Mouse (Mus musculus): Measurements from ENCODE around the gene Mast1. TPM values are rescaled to one million over a fixed set of nuclear protein-coding genes. Genes with fewer than 3 reads are reported as not detected.

Gene Mast1
- total and polyA plus RNA-seq, 3 experiments: 0.21 to 0.34 TPM; not detected in 1

DNA sequence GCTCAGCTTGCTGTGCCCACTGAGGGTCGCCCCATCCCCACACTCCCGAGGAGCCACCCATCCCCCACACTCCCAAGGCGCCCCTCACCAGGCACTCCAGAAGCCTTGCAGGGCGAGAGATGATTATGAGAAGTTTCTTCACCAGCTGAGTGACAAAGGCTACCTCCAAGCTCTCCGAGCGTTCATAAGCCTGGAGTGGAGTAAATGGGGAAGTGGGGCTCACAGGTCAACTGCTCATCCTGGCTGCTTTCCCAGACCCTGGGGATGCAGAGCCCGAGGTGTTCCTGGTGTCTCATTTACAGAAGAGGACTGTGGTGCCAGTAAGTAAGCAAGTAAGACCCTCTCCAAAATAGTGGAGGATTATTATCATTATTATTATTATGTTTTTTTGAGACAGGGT, 11.6 kb downstream of the Mast1 start:
- in situ Hi-C loops (cut with MboI; ENCODE audit: low pct_ligation_motif_present, low pct_unique_long_range_greater_than_20kb, low sequenced_read_pairs): no loop called here
- H3K27ac ChIP-seq (ENCODE audit: insufficient read depth, low read depth): no peak overlapping the region

GRCm38 (mm10) chr8:84921596-84921995, 15.6 kb downstream of the Mast1 start:
- Histone ChIP-seq H3K9me3 (replicated peaks; ENCODE audit: low read length) (no peaks in the 10 kb centered on the region), H3K79me2 (replicated peaks; ENCODE audit: control insufficient read depth, extremely low read depth, insufficient read depth, poor library complexity, severe bottlenecking) (no peaks in the 10 kb centered on the region), H3K27me3 (replicated peaks) (peaks cover 2% of the 10 kb centered on the region), H3K36me3 (replicated peaks in 1 of 2; ENCODE audit: control insufficient read depth in 1 of 2, insufficient read depth in 1 of 2, low read length in 1 of 2) (peaks cover 0 to 6% of the 10 kb centered on the region in 2 experiments), H3K4me2 (ENCODE audit: insufficient read depth, low read depth, poor library complexity, severe bottlenecking) (no peak overlapping the region), H3K27ac (ENCODE audit: insufficient read depth, low read depth) (no peak overlapping the region), H3K4me3 (replicated peaks in 1 of 3; ENCODE audit: low read depth in 2 of 3, low read length in 2 of 3, poor library complexity in 1 of 3) (no peak overlapping the region), H3K9ac (ENCODE audit: insufficient read depth, low read depth) (no peak overlapping the region), H3K4me1 (ENCODE audit: control insufficient read depth in 1 of 2, insufficient read depth in 2 of 2) (peaks cover 0 to 3% of the 10 kb centered on the region in 2 experiments; a peak in 1 of 4 replicates)
- no peak for TF ChIP-seq USF1 (IDR thresholded peaks at IDR 0.05; ENCODE audit: low read depth, low read length)
- no peak for TF ChIP-seq TCF12 (IDR thresholded peaks at IDR 0.05; ENCODE audit: low read depth, low read length)
- TF ChIP-seq ZNF384 (IDR thresholded peaks at IDR 0.05; ENCODE audit: low read depth, low read length): no peak
- TF ChIP-seq TBP (conservative IDR thresholded peaks at IDR 0.05; ENCODE audit: low read depth, low read length): no peak
- no peak for TF ChIP-seq KAT2A (IDR thresholded peaks at IDR 0.05; ENCODE audit: insufficient replicate concordance, low read length)
- TF ChIP-seq CHD1 (IDR thresholded peaks at IDR 0.05; ENCODE audit: low read depth, low read length): no peak
- no peak for TF ChIP-seq NRF1 (IDR thresholded peaks at IDR 0.05; ENCODE audit: low read depth, low read length)
- dilution Hi-C loops (cut with MboI; ENCODE audit: extremely low pct_ligation_motif_present, extremely low pct_unique_long_range_greater_than_20kb, low sequenced_read_pairs) (no loop called here), in situ Hi-C loops (cut with MboI; ENCODE audit: low pct_ligation_motif_present, low pct_unique_long_range_greater_than_20kb, low sequenced_read_pairs) (no loop called here)
- DNase-seq (ENCODE audit: extremely low read depth): no peak

More for the DNA sequence above, 11.6 kb downstream of the Mast1 start:
- no peak for TF ChIP-seq CHD1 (IDR thresholded peaks at IDR 0.05; ENCODE audit: low read depth, low read length)
- TF ChIP-seq ZC3H11A (IDR thresholded peaks at IDR 0.05; ENCODE audit: low read depth, low read length): no peak
- Histone ChIP-seq H3K79me2 (replicated peaks; ENCODE audit: control insufficient read depth, extremely low read depth, insufficient read depth, poor library complexity, severe bottlenecking) (no peaks in the 10 kb centered on the region), H3K9ac (ENCODE audit: insufficient read depth, low read depth) (no peak overlapping the region), H3K9me3 (replicated peaks; ENCODE audit: low read length) (no peaks in the 10 kb centered on the region), H3K4me3 (replicated peaks in 1 of 3; ENCODE audit: low read depth in 2 of 3, low read length in 2 of 3, poor library complexity in 1 of 3) (no peak overlapping the region), H3K4me2 (ENCODE audit: insufficient read depth, low read depth, poor library complexity, severe bottlenecking) (no peak overlapping the region), H3K36me3 (replicated peaks in 1 of 2; ENCODE audit: control insufficient read depth in 1 of 2, insufficient read depth in 1 of 2, low read length in 1 of 2) (peaks cover 0 to 2% of the 10 kb centered on the region in 2 experiments), H3K27me3 (replicated peaks) (peaks cover 21% of the 10 kb centered on the region), H3K4me1 (ENCODE audit: control insufficient read depth in 1 of 2, insufficient read depth in 2 of 2) (peaks cover 5 to 6% of the 10 kb centered on the region in 2 experiments; a peak in 3 of 4 replicates)
- dilution Hi-C loops (cut with MboI; ENCODE audit: extremely low pct_ligation_motif_present, extremely low pct_unique_long_range_greater_than_20kb, low sequenced_read_pairs): no loop called here
- no peak for DNase-seq (ENCODE audit: extremely low read depth)

DNA sequence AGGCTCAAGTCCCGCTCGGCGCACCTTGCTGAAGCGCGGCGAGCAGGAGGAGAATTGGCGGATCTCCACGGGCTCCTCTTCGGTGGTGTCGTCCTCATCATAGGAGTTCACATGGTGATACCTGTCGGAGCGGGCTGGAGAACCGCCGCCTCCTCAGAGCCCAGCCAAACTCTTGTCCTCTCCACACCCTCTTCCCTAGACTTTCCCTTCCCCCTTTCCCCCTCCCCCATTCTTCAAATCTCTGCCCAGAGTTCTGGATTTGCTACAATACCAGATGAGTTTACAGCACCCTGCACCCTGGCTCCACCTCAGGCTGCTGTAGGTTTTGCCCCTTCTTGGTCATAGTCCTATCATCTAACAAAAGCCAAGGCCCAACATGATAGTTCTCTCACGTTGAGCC, 18.5 kb downstream of the Mast1 start:
- no peak for TF ChIP-seq JUND (conservative IDR thresholded peaks at IDR 0.05; ENCODE audit: low read depth, low read length)
- TF ChIP-seq CHD2 (IDR thresholded peaks at IDR 0.05; ENCODE audit: low read length): no peak
- TF ChIP-seq KAT2A (IDR thresholded peaks at IDR 0.05; ENCODE audit: insufficient replicate concordance, low read length): no peak
- no peak for TF ChIP-seq MEF2A (IDR thresholded peaks at IDR 0.05; ENCODE audit: borderline replicate concordance, low read depth, low read length)
- TF ChIP-seq E2F4 (IDR thresholded peaks at IDR 0.05; ENCODE audit: insufficient replicate concordance, low read depth, low read length): no peak
- TF ChIP-seq SIN3A (IDR thresholded peaks at IDR 0.05; ENCODE audit: low read length): no peak
- TF ChIP-seq CTCF (conservative IDR thresholded peaks at IDR 0.05 in 1 of 2, IDR thresholded peaks at IDR 0.05 in 1 of 2; ENCODE audit: low read depth in 2 of 2, low read length in 2 of 2): no peak
- no peak for TF ChIP-seq ELF1 (IDR thresholded peaks at IDR 0.05; ENCODE audit: low read depth, low read length)
- no peak for TF ChIP-seq MXI1 (IDR thresholded peaks at IDR 0.05; ENCODE audit: low read depth, low read length)
- TF ChIP-seq ZKSCAN1 (IDR thresholded peaks at IDR 0.05; ENCODE audit: borderline replicate concordance, low read depth, low read length): no peak
- no peak for TF ChIP-seq NELFE (IDR thresholded peaks at IDR 0.05; ENCODE audit: low read depth, low read length)
- no peak for TF ChIP-seq JUN (IDR thresholded peaks at IDR 0.05; ENCODE audit: insufficient read depth, low read depth, low read length)
- no peak for TF ChIP-seq NRF1 (IDR thresholded peaks at IDR 0.05; ENCODE audit: low read depth, low read length)
- no peak overlapping the region for H3K9ac ChIP-seq (ENCODE audit: insufficient read depth, low read depth)
- H3K4me1 ChIP-seq (ENCODE audit: control insufficient read depth in 1 of 2, insufficient read depth in 2 of 2): peaks cover 0 to 3% of the 10 kb centered on the region in 2 experiments; a peak in 1 of 4 replicates
- H3K36me3 ChIP-seq (replicated peaks in 1 of 2; ENCODE audit: control insufficient read depth in 1 of 2, insufficient read depth in 1 of 2, low read length in 1 of 2): peaks cover 0 to 23% of the 10 kb centered on the region in 2 experiments
- no peak for DNase-seq (ENCODE audit: extremely low read depth)
- no peak overlapping the region for H3K4me3 ChIP-seq (replicated peaks in 1 of 3; ENCODE audit: low read depth in 2 of 3, low read length in 2 of 3, poor library complexity in 1 of 3)
- peaks cover 2% of the 10 kb centered on the region for H3K9me3 ChIP-seq (replicated peaks; ENCODE audit: low read length)
- in situ Hi-C loops (cut with MboI; ENCODE audit: low pct_ligation_motif_present, low pct_unique_long_range_greater_than_20kb, low sequenced_read_pairs) (no loop called here), dilution Hi-C loops (cut with MboI; ENCODE audit: extremely low pct_ligation_motif_present, extremely low pct_unique_long_range_greater_than_20kb, low sequenced_read_pairs) (no loop called here)
- no peaks in the 10 kb centered on the region for H3K27me3 ChIP-seq (replicated peaks)
- no peaks in the 10 kb centered on the region for H3K79me2 ChIP-seq (replicated peaks; ENCODE audit: control insufficient read depth, extremely low read depth, insufficient read depth, poor library complexity, severe bottlenecking)
- no peak overlapping the region for H3K4me2 ChIP-seq (ENCODE audit: insufficient read depth, low read depth, poor library complexity, severe bottlenecking)
- H3K27ac ChIP-seq (ENCODE audit: insufficient read depth, low read depth): no peak overlapping the region

Measured in CH12.LX (cell line).